Mouse (Mus musculus) myocyte (in vitro differentiated cells): Measurements from ENCODE around the gene Krtap12-1.
"Not testable (repeated sequence)": the region's sequence is repeated elsewhere in the genome, so short reads cannot be mapped to it uniquely, and the experiment has no call there.

ENCODE experiments used
- CEBPB ChIP-seq: IDR thresholded peaks from 2 replicates; pipeline ENCODE4 v1.6.1; 2011; ENCODE audit warnings: mild to moderate bottlenecking, moderate library complexity; ENCODE audit not compliant: poor library complexity, insufficient read depth, severe bottlenecking
- E2F4 ChIP-seq: IDR thresholded peaks from one replicate; pipeline ENCODE4 v1.6.1; 2011; ENCODE audit warnings: mild to moderate bottlenecking, control low read depth, moderate library complexity; ENCODE audit not compliant: insufficient read depth
- MAX ChIP-seq: IDR thresholded peaks from one replicate; pipeline ENCODE4 v1.6.1; 2011; ENCODE audit warnings: low read depth, mild to moderate bottlenecking, control low read depth
- MYOD1 ChIP-seq, 3 experiments: IDR thresholded peaks; one replicate each; pipeline ENCODE4 v1.6.1; 2011; ENCODE audit warnings: control low read depth in 2 of 3, low read depth in 2 of 3, mild to moderate bottlenecking in 2 of 3, moderate library complexity in 1 of 3; ENCODE audit not compliant: insufficient read length in 2 of 3, control insufficient read depth in 1 of 3
- MYOG ChIP-seq, 3 experiments: IDR thresholded peaks; one replicate each; pipeline ENCODE4 v1.6.1; 2011; ENCODE audit warnings: control low read depth in 2 of 3, low read depth in 2 of 3, mild to moderate bottlenecking in 2 of 3; ENCODE audit not compliant: insufficient read length in 2 of 3, control insufficient read depth in 1 of 3, insufficient read depth in 1 of 3
- POLR2A ChIP-seq: IDR thresholded peaks from one replicate; pipeline ENCODE4 v1.6.1; 2011; ENCODE audit warnings: low read depth, mild to moderate bottlenecking, control low read depth, moderate library complexity; ENCODE audit not compliant: insufficient read length
- POLR2AphosphoS2 ChIP-seq: IDR thresholded peaks from one replicate; pipeline ENCODE4 v1.6.1; 2011; ENCODE audit warnings: low read depth, control low read depth; ENCODE audit not compliant: insufficient read length
- REST ChIP-seq: IDR thresholded peaks from one replicate; pipeline ENCODE4 v1.6.1; 2011; ENCODE audit warnings: mild to moderate bottlenecking, control low read depth, moderate library complexity; ENCODE audit not compliant: insufficient read depth, insufficient read length
- SRF ChIP-seq: IDR thresholded peaks from one replicate; pipeline ENCODE4 v1.6.1; 2011; ENCODE audit warnings: low read depth; ENCODE audit not compliant: control insufficient read depth, insufficient read length
- TCF12 ChIP-seq: IDR thresholded peaks from one replicate; pipeline ENCODE4 v1.6.1; 2011; ENCODE audit warnings: mild to moderate bottlenecking, control low read depth; ENCODE audit not compliant: poor library complexity, insufficient read depth, severe bottlenecking
- TCF3 ChIP-seq: IDR thresholded peaks from one replicate; pipeline ENCODE4 v1.6.1; 2011; ENCODE audit warnings: low read depth, control low read depth; ENCODE audit not compliant: insufficient read length
- USF1 ChIP-seq: IDR thresholded peaks from one replicate; pipeline ENCODE4 v1.6.1; 2011; ENCODE audit warnings: low read depth, mild to moderate bottlenecking, control low read depth, moderate library complexity

- TF ChIP-seq TCF12; POLR2A; MAX; MYOG (IDR thresholded peaks at IDR 0.05; ENCODE audit: control insufficient read depth in 1 of 3, insufficient read depth in 1 of 3, insufficient read length in 2 of 3, low read depth in 2 of 3); USF1; POLR2AphosphoS2; E2F4; TCF3; CEBPB; REST; MYOD1 (IDR thresholded peaks at IDR 0.05; ENCODE audit: control insufficient read depth in 1 of 3, insufficient read length in 2 of 3, low read depth in 2 of 3); SRF: not testable (repeated sequence)
These were observed 9.2 kb upstream of the Krtap12-1 start, which contains the start of gene Gm10024 for GRCm38 (mm10) chr10:77711157-77711556.
